Mouse (Mus musculus) limb, embryonic 14.5 days (tissue): ENCODE results near the gene Brk1. TPM values are rescaled to one million over a fixed set of nuclear protein-coding genes. Genes with fewer than 3 reads are reported as not detected.

Experiments used
- ATAC-seq: fragments of 200-750 bp; cut with Nextera tagmentation; 2 replicates; pipeline ENCODE4 v1.8.0; 2017; ENCODE audit warnings: low read depth, moderate number of reproducible peaks, moderate TSS enrichment; ENCODE audit not compliant: low FRiP score
- DNase-seq: peaks from one replicate; pipeline ENCODE4 v3.0.0-alpha.2; 2015; ENCODE audit warnings: low spot score
- H3K27ac ChIP-seq: fragments of 300-500 bp; sonication (generic); replicated peaks from 2 replicates; pipeline ENCODE4 v1.5.1; 2014; ENCODE audit warnings: low read depth, mild to moderate bottlenecking, low read length, moderate library complexity, mixed read lengths
- H3K27me3 ChIP-seq: fragments of 300-500 bp; sonication (generic); 2 replicates; pipeline ENCODE4 v1.6.1; 2014; ENCODE audit warnings: low read length, mixed read lengths; ENCODE audit not compliant: control insufficient read depth, insufficient read depth
- H3K36me3 ChIP-seq: fragments of 300-500 bp; sonication (generic); 2 replicates; pipeline ENCODE4 v1.6.1; 2014; ENCODE audit warnings: mild to moderate bottlenecking, low read length, moderate library complexity, mixed read lengths; ENCODE audit not compliant: control insufficient read depth, insufficient read depth
- H3K4me1 ChIP-seq: fragments of 300-500 bp; sonication (generic); 2 replicates; pipeline ENCODE4 v1.6.1; 2014; ENCODE audit warnings: antibody characterized with exemption, low read length, mixed read lengths; ENCODE audit not compliant: control insufficient read depth, insufficient read depth
- H3K4me2 ChIP-seq: fragments of 300-500 bp; sonication (generic); replicated peaks from 2 replicates; pipeline ENCODE4 v1.6.1; 2014; ENCODE audit warnings: low read depth, mild to moderate bottlenecking, low read length, moderate library complexity; ENCODE audit not compliant: severe bottlenecking
- H3K4me3 ChIP-seq: fragments of 300-500 bp; sonication (generic); replicated peaks from 2 replicates; pipeline ENCODE4 v1.5.1; 2014; ENCODE audit warnings: low read length
- H3K9ac ChIP-seq: fragments of 300-500 bp; sonication (generic); 2 replicates; pipeline ENCODE4 v1.6.1; 2014; ENCODE audit warnings: mild to moderate bottlenecking, low read depth, low read length, moderate library complexity; ENCODE audit not compliant: severe bottlenecking
- H3K9me3 ChIP-seq: fragments of 300-500 bp; sonication (generic); 2 replicates; pipeline ENCODE4 v1.6.1; 2016; ENCODE audit warnings: low read length; ENCODE audit not compliant: control insufficient read depth
- POLR2A ChIP-seq: fragments of 200-500 bp; IDR thresholded peaks from 2 replicates; pipeline ENCODE4 v1.8.0; 2012; ENCODE audit warnings: inconsistent platforms, mild to moderate bottlenecking, moderate library complexity, borderline replicate concordance; ENCODE audit not compliant: insufficient read depth, insufficient read length; ENCODE audit errors: extremely low read depth
- WGBS: fragments of 180-500 bp; shearing (Covaris S2); extraction: QIAGEN DNeasy Blood & Tissue Kit; methylation state at CpG from one replicate; pipeline ENCODE4 v1.1.7; 2014; 5-methylcytosine and 5-hydroxymethylcytosine counted together
- polyA plus RNA-seq, 2 experiments: library from polyadenylated mRNA; depleted of rRNA in 1 of 2; stranded (reverse) in 1 of 2; unstranded in 1 of 2; fragments of >200 nt; fragmentation: Nextera tagmentation in 1 of 2; extraction: Ambion mirVana in 1 of 2; gene quantifications; 2 replicates each; pipeline versions ENCODE4 v1.2.1 to v1.2.3; 2012 to 2014

Brk1 gene
- polyA plus RNA-seq (2012; rRNA removed) = 211 and 223 TPM in 2 replicates
- 251 and 259 TPM in 2 replicates for polyA plus RNA-seq (2014; fragmentation: Nextera tagmentation; extraction: Ambion mirVana)

GRCm38 (mm10) chr6:113604432-113605223 is at the start of gene Brk1:
Brk1 (plus strand) TSS chr6:113604772.
- H3K9ac ChIP-seq = peak within 1 kb of the TSS; percentile 90
- H3K36me3 ChIP-seq = 0 out of 2 replicates have a peak, but pooled peaks cover 8% of the 10 kb centered on the region
- ATAC-seq (peak; percentile 94), DNase-seq (peak; percentile 92)
- peak; percentile 60; the same call in 1 of the 2 replicates for TF ChIP-seq POLR2A
- 2% methylated on average over 54 of the region's 65 CpGs for WGBS
- H3K4me1 ChIP-seq = peaks cover 14% of the 10 kb centered on the region
- H3K27ac ChIP-seq = peak within 1 kb of the TSS; percentile 74
- peak within 1 kb of the TSS; percentile 92 for H3K4me3 ChIP-seq
- no peaks in the 10 kb centered on the region for H3K9me3 ChIP-seq
- H3K27me3 ChIP-seq = no peaks in the 10 kb centered on the region
- H3K4me2 ChIP-seq = peak within 1 kb of the TSS; percentile 72

DNA sequence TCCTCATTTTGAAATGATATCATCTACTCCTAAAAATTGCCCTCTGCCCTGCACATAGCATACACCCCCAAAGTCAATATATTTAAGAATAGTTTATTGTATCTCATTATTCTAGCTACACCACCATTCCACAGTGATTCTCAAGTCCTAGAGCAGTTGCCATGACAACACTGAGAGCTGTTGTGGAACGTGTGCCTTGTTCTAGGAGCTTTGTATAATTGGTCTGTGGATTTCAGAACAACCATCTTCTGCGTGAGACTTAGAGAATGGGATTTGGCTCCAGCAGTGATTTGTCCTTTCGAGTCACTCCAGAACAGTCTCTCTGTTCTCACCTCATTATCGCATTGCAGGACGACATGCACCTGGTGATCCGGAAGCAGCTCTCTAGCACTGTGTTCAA is 44.8 kb upstream of the Brk1 start:
- no peak overlapping the region for H3K4me3 ChIP-seq
- ATAC-seq (no peak), DNase-seq (no peak)
- no peaks in the 10 kb centered on the region for H3K27me3 ChIP-seq
- no peaks in the 10 kb centered on the region for H3K9me3 ChIP-seq
- TF ChIP-seq POLR2A = no peak
- 77% methylated on average over 6 of the region's 6 CpGs for WGBS
- H3K9ac ChIP-seq = no peak overlapping the region
- no peaks in the 10 kb centered on the region for H3K36me3 ChIP-seq
- H3K4me1 ChIP-seq = no peaks in the 10 kb centered on the region
- H3K27ac ChIP-seq = no peak overlapping the region
- H3K4me2 ChIP-seq = no peak overlapping the region

GRCm38 (mm10) chr6:113564557-113564956 is 40.0 kb upstream of the Brk1 start:
- no peaks in the 10 kb centered on the region for H3K27me3 ChIP-seq
- no peak for TF ChIP-seq POLR2A
- H3K4me2 ChIP-seq = no peak overlapping the region
- no peaks in the 10 kb centered on the region for H3K9me3 ChIP-seq
- ATAC-seq (no peak), DNase-seq (peak; percentile 45)
- H3K9ac ChIP-seq = no peak overlapping the region
- H3K36me3 ChIP-seq = 0 out of 2 replicates have a peak, but pooled peaks cover 5% of the 10 kb centered on the region
- H3K4me1 ChIP-seq = no peaks in the 10 kb centered on the region
- no peak overlapping the region for H3K27ac ChIP-seq
- no peak overlapping the region for H3K4me3 ChIP-seq
- 59% methylated on average over 1 of the region's 1 CpGs for WGBS

- no peak for ATAC-seq
- Histone ChIP-seq H3K4me1 (no peaks in the 10 kb centered on the region), H3K4me2 (no peak overlapping the region), H3K9me3 (no peaks in the 10 kb centered on the region), H3K27ac (no peak overlapping the region), H3K27me3 (no peaks in the 10 kb centered on the region), H3K36me3 (peaks cover 16% of the 10 kb centered on the region; the same call in 1 of the 2 replicates), H3K9ac (no peak overlapping the region), H3K4me3 (no peak overlapping the region)
- no peak for TF ChIP-seq POLR2A
- WGBS = 97% methylated on average over 6 of the region's 6 CpGs
- no peak for DNase-seq
These were observed 28.5 kb upstream of the Brk1 start for GRCm38 (mm10) chr6:113576044-113576443.

DNA sequence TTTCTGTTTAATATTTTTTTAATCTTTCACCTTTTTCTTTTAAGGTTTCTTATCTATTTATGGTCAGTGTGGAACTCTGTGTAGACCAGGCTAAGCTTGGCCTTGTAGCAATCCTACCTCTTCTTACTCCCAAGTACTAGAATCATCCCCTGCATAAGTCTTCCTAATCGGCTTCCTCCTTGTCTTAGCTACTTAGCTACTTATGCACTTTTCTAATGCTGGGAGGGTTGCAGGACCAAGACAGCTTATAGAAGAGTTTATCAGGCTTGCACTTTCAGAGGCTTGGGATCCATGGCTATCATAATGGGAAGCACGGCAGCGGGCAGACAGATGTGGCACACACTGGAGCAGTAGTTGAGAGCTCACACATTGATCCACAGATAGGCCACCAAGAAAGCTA is 25.3 kb upstream of the Brk1 start:
- Histone ChIP-seq H3K9ac (no peak overlapping the region), H3K27me3 (no peaks in the 10 kb centered on the region), H3K4me3 (no peak overlapping the region), H3K27ac (no peak overlapping the region), H3K9me3 (no peaks in the 10 kb centered on the region), H3K36me3 (0 out of 2 replicates have a peak, but pooled peaks cover 18% of the 10 kb centered on the region), H3K4me1 (no peaks in the 10 kb centered on the region), H3K4me2 (no peak overlapping the region)
- TF ChIP-seq POLR2A = no peak
- DNase-seq (no peak), ATAC-seq (no peak)
- 93% methylated on average over 3 of the region's 3 CpGs for WGBS
